Mouse (Mus musculus) gastrocnemius, postnatal 14 days (tissue): ENCODE measurements at regions not wholly inside any gene's neighbourhood (a gene's known extent, or its start where the extent isn't known, plus 50 kb on each side); places are given as distances from the start of the nearest gene placed in this dataset.

Source experiments
- DNase-seq: peaks from one replicate; pipeline ENCODE4 v3.0.0; 2021; ENCODE audit warnings: mixed read lengths
- intact Hi-C: fragments of 180-260 bp; cut with DNase I; formaldehyde crosslinking; loops from one replicate; pipeline ENCODE4 v1.15.1; 2025; ENCODE audit warnings: low total_unique reads

GRCm38 (mm10) chr1:127152840-127153239 is 52.0 kb upstream of the Mgat5 start:
- DNase-seq: no peak
- intact Hi-C loops: no loop called here

DNA sequence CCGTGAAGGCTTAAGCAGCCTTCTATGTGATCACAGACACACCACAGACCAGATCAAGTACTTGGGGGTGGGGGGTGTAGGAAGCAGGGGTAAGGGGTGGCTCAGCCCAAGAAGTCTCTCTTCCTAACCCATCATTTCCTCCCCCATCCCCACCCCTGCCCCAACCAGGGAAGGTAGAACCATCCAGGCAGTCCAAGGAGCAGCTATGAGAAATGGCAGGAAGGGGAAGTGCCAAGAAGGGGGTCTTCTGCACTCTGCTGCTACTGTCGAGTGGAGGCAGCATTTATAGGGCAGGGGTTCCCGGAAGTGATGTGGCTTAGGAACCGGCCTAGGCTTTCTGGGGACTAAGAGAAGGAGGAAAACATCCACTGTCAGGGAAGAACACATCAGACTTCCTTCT is 69.3 kb upstream of the Mgat5 start:
- no peak for DNase-seq
- intact Hi-C loops: no loop called here

DNA sequence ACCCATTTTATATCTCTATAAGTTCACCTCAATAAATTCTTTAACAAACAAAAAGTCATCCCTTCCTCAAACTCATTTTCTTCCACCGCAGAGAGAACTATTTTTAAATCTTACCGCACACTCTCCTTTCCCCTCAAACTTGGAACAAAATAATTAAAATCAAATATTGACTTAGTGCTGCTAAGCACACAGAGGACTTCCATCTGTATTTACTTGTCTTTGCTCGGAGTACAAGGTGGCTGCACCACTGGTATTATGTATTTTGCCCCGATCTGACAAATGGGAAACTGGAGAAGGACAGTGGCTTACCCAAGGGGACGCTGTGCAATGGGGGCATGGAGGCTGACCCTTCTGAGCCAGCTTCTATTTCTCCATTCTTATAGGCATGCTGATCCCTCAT is 72.9 kb upstream of the Mgat5 start:
- intact Hi-C loops: no loop called here

GRCm38 (mm10) chr1:127124862-127125261 is 80.0 kb upstream of the Mgat5 start:
- DNase-seq: no peak
- intact Hi-C loops: no loop called here

More for the DNA sequence above, 72.9 kb upstream of the Mgat5 start:
- no peak for DNase-seq

DNA sequence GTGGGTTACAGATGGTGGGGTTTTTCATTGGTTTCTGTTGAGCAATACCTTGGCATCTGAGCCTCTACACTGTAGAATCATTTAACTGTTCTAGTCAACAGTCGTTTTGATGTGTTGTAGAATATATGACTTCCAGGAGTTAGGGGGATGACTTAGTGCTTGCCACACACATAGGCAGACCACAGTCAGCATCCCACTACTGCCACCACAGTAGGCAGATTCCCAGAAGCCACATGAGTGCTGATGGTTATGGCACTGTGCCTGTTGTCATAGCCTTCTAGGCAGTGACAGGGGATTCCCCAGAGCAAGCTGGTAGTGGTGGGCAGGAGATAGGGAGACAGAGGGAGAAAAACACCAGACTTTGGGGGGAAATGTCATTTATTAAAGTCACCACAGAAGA is 86.8 kb upstream of the Mgat5 start:
- intact Hi-C loops: no loop called here
- no peak for DNase-seq

DNA sequence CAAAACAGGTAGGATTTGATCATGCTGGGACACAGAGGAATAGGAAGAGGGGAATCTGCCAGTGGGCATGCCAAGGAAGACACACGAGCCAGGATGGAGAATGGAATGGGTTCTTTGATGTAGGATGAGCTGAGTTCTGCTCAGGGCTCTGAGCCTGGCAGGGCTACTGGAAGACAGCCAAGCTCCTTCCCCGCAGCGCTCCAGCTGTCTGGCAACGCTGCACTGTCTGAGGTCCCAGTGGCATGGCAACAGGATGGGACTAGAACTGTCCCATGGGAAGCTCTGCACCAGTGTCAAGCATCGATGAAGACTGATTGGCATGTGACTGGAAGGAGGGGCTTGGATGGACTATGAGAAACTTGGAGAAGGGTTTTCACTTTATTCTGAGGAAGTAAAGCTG is 97.3 kb upstream of the Mgat5 start:
- intact Hi-C loops: no loop called here
- peak; percentile 11 for DNase-seq

GRCm38 (mm10) chr1:127105861-127106260 is 99.0 kb upstream of the Mgat5 start:
- DNase-seq: no peak
- intact Hi-C loops: no loop called here

DNA sequence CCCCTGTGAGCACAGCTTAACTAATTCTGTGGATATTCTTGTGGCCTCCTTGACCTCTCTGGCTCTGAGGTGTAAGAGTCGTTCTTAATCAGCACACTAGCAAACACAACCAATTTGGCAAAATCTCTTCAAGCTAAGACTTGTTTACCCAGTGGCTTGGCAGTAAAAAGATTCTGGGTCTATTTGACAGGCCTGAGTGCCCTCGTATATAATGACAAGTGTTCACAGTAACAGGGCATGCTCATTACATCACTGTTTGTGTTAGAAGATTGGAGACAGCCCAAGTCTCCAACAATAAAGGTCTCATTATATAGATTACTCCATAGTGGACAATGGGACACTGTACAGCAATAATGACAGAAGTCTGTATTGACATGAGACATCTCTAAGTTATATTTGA is 101.2 kb upstream of the Mgat5 start:
- DNase-seq: no peak

DNA sequence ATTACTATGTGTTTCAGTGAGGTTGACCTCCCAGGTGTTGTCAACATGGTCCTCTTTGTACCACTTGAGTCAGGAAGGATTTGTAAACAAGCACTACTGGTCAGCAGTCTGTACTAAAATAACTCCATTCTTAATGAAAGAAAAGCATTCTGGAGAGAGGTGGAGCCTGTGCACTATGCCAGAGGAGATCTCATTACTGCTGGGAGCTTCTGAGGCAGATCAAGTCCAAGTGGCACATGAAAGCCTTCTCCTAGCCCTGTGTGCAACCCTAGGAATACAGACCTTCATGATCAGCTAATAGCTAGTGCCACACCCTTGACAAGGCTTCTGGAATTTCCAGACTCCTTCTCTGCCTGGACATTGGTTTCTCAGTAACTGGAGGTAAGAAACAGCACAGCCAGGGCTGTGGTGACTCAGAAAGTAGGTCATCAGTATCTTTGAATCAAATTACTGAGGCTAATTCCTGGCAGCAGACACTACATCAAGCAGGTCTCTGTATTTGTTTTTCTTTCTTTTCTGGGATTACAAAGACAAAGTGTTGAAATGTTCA is 105.9 kb upstream of the Mgat5 start:
- intact Hi-C loops: no loop called here
- DNase-seq: no peak

More for the DNA sequence above, 101.2 kb upstream of the Mgat5 start:
- intact Hi-C loops: no loop called here

DNA sequence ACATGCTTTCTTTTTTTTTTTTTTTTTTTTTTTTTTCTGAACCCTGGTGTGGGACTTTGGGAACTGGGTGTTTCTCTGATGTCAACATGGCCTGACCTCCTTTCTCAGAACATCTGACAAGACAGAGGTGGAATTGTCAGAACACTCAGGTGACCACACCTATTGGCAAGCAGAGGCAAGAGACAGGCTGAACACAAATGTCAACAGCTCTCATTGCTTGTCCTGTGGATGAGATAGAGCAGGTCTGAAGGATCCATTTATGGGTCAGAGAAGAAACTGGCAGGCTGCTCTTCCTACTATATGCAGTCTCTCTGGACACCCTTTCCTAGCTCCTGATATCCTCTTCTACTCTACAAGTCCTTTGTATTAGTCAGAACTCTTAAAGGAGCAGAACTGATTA is 117.2 kb upstream of the Mgat5 start:
- DNase-seq: no peak
- intact Hi-C loops: no loop called here

DNA sequence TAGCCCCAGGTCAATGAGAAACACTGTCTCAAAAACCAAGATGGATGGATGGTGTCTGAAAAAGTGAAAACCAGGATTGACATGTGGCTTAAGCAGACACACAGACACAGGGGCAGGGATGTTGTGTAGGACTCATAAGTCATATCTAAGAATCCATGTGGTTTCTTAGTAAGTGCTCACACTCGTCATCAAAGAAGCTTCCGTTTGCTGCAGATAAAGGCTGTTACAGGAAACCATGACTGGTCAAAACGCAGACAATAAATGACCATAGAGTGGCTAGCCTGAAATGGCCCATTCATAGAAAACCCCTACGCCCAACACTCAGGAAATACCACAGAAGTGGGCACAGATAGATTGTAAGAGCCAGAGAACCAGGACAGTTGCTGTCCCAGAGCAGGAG is 118.8 kb upstream of the Mgat5 start:
- no peak for DNase-seq
- intact Hi-C loops: no loop called here

GRCm38 (mm10) chr1:127083761-127084308 is 121.0 kb upstream of the Mgat5 start:
- no peak for DNase-seq
- intact Hi-C loops: no loop called here

GRCm38 (mm10) chr1:127079012-127079411 is 125.8 kb upstream of the Mgat5 start:
- intact Hi-C loops: no loop called here
- DNase-seq: no peak

- intact Hi-C loops: no loop called here
- no peak for DNase-seq
Observed at GRCm38 (mm10) chr1:127062430-127062829, 142.4 kb upstream of the Mgat5 start.

DNA sequence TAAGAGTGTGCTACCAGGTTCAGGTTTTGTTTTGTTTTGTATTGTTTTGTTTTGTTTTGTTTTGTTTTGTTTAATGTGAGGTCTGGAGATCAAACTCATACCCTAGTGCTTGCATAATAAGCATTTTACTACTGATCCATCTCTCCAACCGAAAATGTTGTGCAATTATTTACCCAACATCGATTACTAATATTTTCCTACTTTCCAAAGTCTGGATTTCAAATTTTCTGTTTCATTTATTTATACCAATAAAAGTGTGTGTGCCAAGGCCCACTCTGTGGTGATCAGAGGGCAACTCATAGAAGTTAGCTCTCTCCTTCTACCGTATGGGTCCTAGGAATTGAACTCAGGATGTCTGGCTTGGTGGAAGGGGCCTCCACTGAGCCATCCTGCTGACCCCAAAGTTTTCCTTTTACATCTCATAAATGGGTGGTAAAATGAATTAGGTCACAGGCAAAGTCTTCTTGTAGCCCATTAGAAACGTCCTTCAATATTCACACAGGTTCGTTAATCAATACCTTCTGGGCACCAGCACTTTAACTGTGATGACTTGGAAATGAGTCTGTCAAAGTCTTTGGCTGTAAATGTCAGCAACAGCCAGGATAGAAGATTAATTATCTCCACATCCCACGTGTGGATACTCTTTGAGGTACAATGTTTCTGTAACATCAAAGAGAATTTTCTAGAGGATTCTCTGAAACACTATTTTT is 158.9 kb upstream of the Mgat5 start:
- no peak for DNase-seq

GRCm38 (mm10) chr1:127034748-127035147 is 170.1 kb upstream of the Mgat5 start:
- intact Hi-C loops: no loop called here
- no peak for DNase-seq

More for the DNA sequence above, 158.9 kb upstream of the Mgat5 start:
- intact Hi-C loops: no loop called here

GRCm38 (mm10) chr1:127031563-127031962 is 173.3 kb upstream of the Mgat5 start:
- intact Hi-C loops: no loop called here
- DNase-seq: no peak

GRCm38 (mm10) chr1:127028872-127029497 is 175.8 kb upstream of the Mgat5 start:
- no peak for DNase-seq
- intact Hi-C loops: no loop called here

- DNase-seq: no peak
- intact Hi-C loops: no loop called here
Observed at GRCm38 (mm10) chr1:127023100-127023499, 181.7 kb upstream of the Mgat5 start.

DNA sequence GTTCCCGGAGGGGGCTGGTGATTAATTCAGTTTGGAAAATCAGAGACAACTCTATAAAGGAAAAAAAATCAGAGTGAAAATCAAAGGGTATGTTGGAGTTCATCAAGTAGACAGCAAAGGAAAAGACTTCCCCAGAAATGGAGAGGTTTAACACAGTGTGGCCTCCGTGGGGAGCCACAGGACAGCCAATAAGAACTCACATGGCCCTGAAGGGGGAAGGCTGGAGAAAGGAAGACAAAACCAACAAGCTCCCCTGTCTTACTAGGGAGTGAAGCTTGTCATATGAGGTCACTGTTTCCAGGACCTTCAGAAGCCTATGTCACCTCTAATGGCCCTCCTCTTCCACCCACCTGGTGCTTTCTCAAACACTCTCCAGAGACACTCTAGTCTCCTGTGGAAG is 187.1 kb upstream of the Nckap5 start:
- no peak for DNase-seq
- intact Hi-C loops: loop anchor here (10.0 kb wide), 1 partner anchor 187 kb away; the partner anchor contains the start of gene Mgat5

DNA sequence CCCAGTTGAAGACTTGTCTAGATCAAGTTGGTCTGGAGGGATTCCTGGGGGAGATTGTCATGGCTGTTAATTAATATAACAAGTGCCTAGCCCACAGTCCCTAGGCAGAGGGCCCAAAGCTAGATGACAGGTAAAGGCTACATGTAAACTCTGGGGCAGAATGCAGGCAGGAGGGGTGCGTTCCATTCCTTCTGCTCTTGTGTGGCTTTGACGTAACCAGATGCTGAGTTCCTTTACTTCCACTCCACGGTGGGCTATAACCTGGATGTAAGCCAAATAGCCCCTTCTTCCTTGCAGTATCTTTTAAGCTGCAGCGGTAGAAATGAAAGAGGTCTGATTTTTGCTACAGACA is 185.3 kb upstream of the Nckap5 start:
- no peak for DNase-seq
- intact Hi-C loops: loop anchor here (10.0 kb wide), 1 partner anchor 189 kb away; the partner anchor contains the start of gene Mgat5
